Mouse (Mus musculus): ENCODE measurements at regions not wholly inside any gene's neighbourhood (a gene's known extent, or its start where the extent isn't known, plus 50 kb on each side); places are given as distances from the start of the nearest gene placed in this dataset.

GRCm38 (mm10) chr12:27283964-27284363, 58.4 kb downstream of the Sox11 start:
- no peak for ATAC-seq
- no peak overlapping the region for H3K27ac ChIP-seq (ENCODE audit: low read length)
- no peak overlapping the region for H3K4me3 ChIP-seq (replicated peaks; ENCODE audit: low read length)
- no peaks in the 10 kb centered on the region for H3K27me3 ChIP-seq (replicated peaks; ENCODE audit: control insufficient read depth, insufficient read depth, low read length)
- WGBS: 69% methylated on average over 5 of the region's 6 CpGs
- no peaks in the 10 kb centered on the region for H3K9me3 ChIP-seq (ENCODE audit: control insufficient read depth, low read length)
- H3K9ac ChIP-seq (replicated peaks; ENCODE audit: low read depth, low read length): no peak overlapping the region
- no peak overlapping the region for H3K4me2 ChIP-seq (ENCODE audit: low read length)
- H3K36me3 ChIP-seq (ENCODE audit: control insufficient read depth, insufficient read depth): no peaks in the 10 kb centered on the region
- H3K4me1 ChIP-seq (replicated peaks; ENCODE audit: control insufficient read depth, insufficient read depth, low read length): no peaks in the 10 kb centered on the region

GRCm38 (mm10) chr12:27261965-27262364, 80.4 kb downstream of the Sox11 start:
- Histone ChIP-seq H3K9ac (replicated peaks; ENCODE audit: low read depth, low read length) (no peak overlapping the region), H3K27me3 (replicated peaks; ENCODE audit: control insufficient read depth, insufficient read depth, low read length) (no peaks in the 10 kb centered on the region), H3K4me1 (replicated peaks; ENCODE audit: control insufficient read depth, insufficient read depth, low read length) (no peaks in the 10 kb centered on the region), H3K36me3 (ENCODE audit: control insufficient read depth, insufficient read depth) (no peaks in the 10 kb centered on the region), H3K4me2 (ENCODE audit: low read length) (no peak overlapping the region), H3K4me3 (replicated peaks; ENCODE audit: low read length) (no peak overlapping the region), H3K9me3 (ENCODE audit: control insufficient read depth, low read length) (no peaks in the 10 kb centered on the region), H3K27ac (ENCODE audit: low read length) (no peak overlapping the region)
- ATAC-seq: no peak

- peaks cover 12% of the 10 kb centered on the region for H3K4me1 ChIP-seq (replicated peaks; ENCODE audit: control insufficient read depth, insufficient read depth, low read length)
- 22% methylated on average over 3 of the region's 3 CpGs for WGBS
- ATAC-seq: no peak
- no peaks in the 10 kb centered on the region for H3K9me3 ChIP-seq (ENCODE audit: control insufficient read depth, low read length)
- H3K4me3 ChIP-seq (replicated peaks; ENCODE audit: low read length): no peak overlapping the region
- H3K9ac ChIP-seq (replicated peaks; ENCODE audit: low read depth, low read length): no peak overlapping the region
- H3K27me3 ChIP-seq (replicated peaks; ENCODE audit: control insufficient read depth, insufficient read depth, low read length): no peaks in the 10 kb centered on the region
- H3K27ac ChIP-seq (ENCODE audit: low read length): no peak overlapping the region
- no peak overlapping the region for H3K4me2 ChIP-seq (ENCODE audit: low read length)
- no peaks in the 10 kb centered on the region for H3K36me3 ChIP-seq (ENCODE audit: control insufficient read depth, insufficient read depth)
Observed at GRCm38 (mm10) chr12:27254125-27254524, 88.2 kb downstream of the Sox11 start.

GRCm38 (mm10) chr12:27251521-27251920, 90.9 kb downstream of the Sox11 start:
- Histone ChIP-seq H3K27ac (ENCODE audit: low read length) (no peak overlapping the region), H3K27me3 (replicated peaks; ENCODE audit: control insufficient read depth, insufficient read depth, low read length) (no peaks in the 10 kb centered on the region), H3K9ac (replicated peaks; ENCODE audit: low read depth, low read length) (no peak overlapping the region), H3K9me3 (ENCODE audit: control insufficient read depth, low read length) (no peaks in the 10 kb centered on the region), H3K36me3 (ENCODE audit: control insufficient read depth, insufficient read depth) (no peaks in the 10 kb centered on the region), H3K4me3 (replicated peaks; ENCODE audit: low read length) (no peak overlapping the region), H3K4me2 (ENCODE audit: low read length) (no peak overlapping the region), H3K4me1 (replicated peaks; ENCODE audit: control insufficient read depth, insufficient read depth, low read length) (peaks cover 29% of the 10 kb centered on the region)
- 65% methylated on average over 5 of the region's 5 CpGs for WGBS
- no peak for ATAC-seq

GRCm38 (mm10) chr12:27248545-27248855, 93.9 kb downstream of the Sox11 start:
- Histone ChIP-seq H3K9me3 (ENCODE audit: control insufficient read depth, low read length) (no peaks in the 10 kb centered on the region), H3K27ac (ENCODE audit: low read length) (peak overlapping the region; percentile 88), H3K27me3 (replicated peaks; ENCODE audit: control insufficient read depth, insufficient read depth, low read length) (no peaks in the 10 kb centered on the region), H3K4me1 (replicated peaks; ENCODE audit: control insufficient read depth, insufficient read depth, low read length) (peaks cover 20% of the 10 kb centered on the region), H3K36me3 (ENCODE audit: control insufficient read depth, insufficient read depth) (no peaks in the 10 kb centered on the region), H3K9ac (replicated peaks; ENCODE audit: low read depth, low read length) (no peak overlapping the region), H3K4me3 (replicated peaks; ENCODE audit: low read length) (no peak overlapping the region), H3K4me2 (ENCODE audit: low read length) (peak overlapping the region; percentile 3; the same call in 1 of the 2 replicates)
- ATAC-seq: peak; percentile 80
- 19% methylated on average over 3 of the region's 3 CpGs for WGBS

GRCm38 (mm10) chr12:27247756-27248544, 94.4 kb downstream of the Sox11 start:
- 29% methylated on average over 10 of the region's 10 CpGs for WGBS
- peak; percentile 84 for ATAC-seq

GRCm38 (mm10) chr12:27235748-27236147, 106.6 kb downstream of the Sox11 start:
- H3K27me3 ChIP-seq (replicated peaks; ENCODE audit: control insufficient read depth, insufficient read depth, low read length): no peaks in the 10 kb centered on the region
- H3K4me2 ChIP-seq (ENCODE audit: low read length): no peak overlapping the region
- no peak overlapping the region for H3K9ac ChIP-seq (replicated peaks; ENCODE audit: low read depth, low read length)
- no peaks in the 10 kb centered on the region for H3K9me3 ChIP-seq (ENCODE audit: control insufficient read depth, low read length)
- no peak for ATAC-seq
- H3K27ac ChIP-seq (ENCODE audit: low read length): no peak overlapping the region
- H3K36me3 ChIP-seq (ENCODE audit: control insufficient read depth, insufficient read depth): no peaks in the 10 kb centered on the region
- no peaks in the 10 kb centered on the region for H3K4me1 ChIP-seq (replicated peaks; ENCODE audit: control insufficient read depth, insufficient read depth, low read length)
- no peak overlapping the region for H3K4me3 ChIP-seq (replicated peaks; ENCODE audit: low read length)
- 66% methylated on average over 1 of the region's 1 CpGs for WGBS

More at GRCm38 (mm10) chr12:27247756-27248544, 94.4 kb downstream of the Sox11 start:
- Histone ChIP-seq H3K4me2 (ENCODE audit: low read length) (peak overlapping the region; percentile 3; the same call in 1 of the 2 replicates), H3K4me1 (replicated peaks; ENCODE audit: control insufficient read depth, insufficient read depth, low read length) (peaks cover 20% of the 10 kb centered on the region), H3K27me3 (replicated peaks; ENCODE audit: control insufficient read depth, insufficient read depth, low read length) (no peaks in the 10 kb centered on the region), H3K4me3 (replicated peaks; ENCODE audit: low read length) (no peak overlapping the region), H3K36me3 (ENCODE audit: control insufficient read depth, insufficient read depth) (no peaks in the 10 kb centered on the region), H3K9ac (replicated peaks; ENCODE audit: low read depth, low read length) (no peak overlapping the region), H3K27ac (ENCODE audit: low read length) (peak overlapping the region; percentile 88), H3K9me3 (ENCODE audit: control insufficient read depth, low read length) (no peaks in the 10 kb centered on the region)

- 89% methylated on average over 3 of the region's 3 CpGs for WGBS
- ATAC-seq: no peak
- Histone ChIP-seq H3K9me3 (ENCODE audit: control insufficient read depth, low read length) (no peaks in the 10 kb centered on the region), H3K4me3 (replicated peaks; ENCODE audit: low read length) (no peak overlapping the region), H3K4me2 (ENCODE audit: low read length) (no peak overlapping the region), H3K9ac (replicated peaks; ENCODE audit: low read depth, low read length) (no peak overlapping the region), H3K27ac (ENCODE audit: low read length) (no peak overlapping the region), H3K4me1 (replicated peaks; ENCODE audit: control insufficient read depth, insufficient read depth, low read length) (no peaks in the 10 kb centered on the region), H3K36me3 (ENCODE audit: control insufficient read depth, insufficient read depth) (no peaks in the 10 kb centered on the region), H3K27me3 (replicated peaks; ENCODE audit: control insufficient read depth, insufficient read depth, low read length) (no peaks in the 10 kb centered on the region)
Observed at GRCm38 (mm10) chr12:27221541-27221940, 120.8 kb downstream of the Sox11 start.

- no peaks in the 10 kb centered on the region for H3K36me3 ChIP-seq (ENCODE audit: control insufficient read depth, insufficient read depth)
- ATAC-seq: no peak
Observed at GRCm38 (mm10) chr12:27201191-27201590, 141.2 kb downstream of the Sox11 start.

GRCm38 (mm10) chr12:27194001-27194400, 148.4 kb downstream of the Sox11 start:
- no peaks in the 10 kb centered on the region for H3K36me3 ChIP-seq (ENCODE audit: control insufficient read depth, insufficient read depth)
- H3K27me3 ChIP-seq (replicated peaks; ENCODE audit: control insufficient read depth, insufficient read depth, low read length): no peaks in the 10 kb centered on the region
- no peak overlapping the region for H3K4me2 ChIP-seq (ENCODE audit: low read length)
- H3K4me1 ChIP-seq (replicated peaks; ENCODE audit: control insufficient read depth, insufficient read depth, low read length): no peaks in the 10 kb centered on the region
- no peak overlapping the region for H3K27ac ChIP-seq (ENCODE audit: low read length)
- H3K9me3 ChIP-seq (ENCODE audit: control insufficient read depth, low read length): no peaks in the 10 kb centered on the region
- H3K9ac ChIP-seq (replicated peaks; ENCODE audit: low read depth, low read length): no peak overlapping the region
- ATAC-seq: no peak
- H3K4me3 ChIP-seq (replicated peaks; ENCODE audit: low read length): no peak overlapping the region

More at GRCm38 (mm10) chr12:27201191-27201590, 141.2 kb downstream of the Sox11 start:
- Histone ChIP-seq H3K4me1 (replicated peaks; ENCODE audit: control insufficient read depth, insufficient read depth, low read length) (no peaks in the 10 kb centered on the region), H3K4me2 (ENCODE audit: low read length) (no peak overlapping the region), H3K9ac (replicated peaks; ENCODE audit: low read depth, low read length) (no peak overlapping the region), H3K27ac (ENCODE audit: low read length) (no peak overlapping the region), H3K4me3 (replicated peaks; ENCODE audit: low read length) (no peak overlapping the region), H3K27me3 (replicated peaks; ENCODE audit: control insufficient read depth, insufficient read depth, low read length) (no peaks in the 10 kb centered on the region), H3K9me3 (ENCODE audit: control insufficient read depth, low read length) (no peaks in the 10 kb centered on the region)
- 83% methylated on average over 7 of the region's 7 CpGs for WGBS

All from forebrain, embryonic 16.5 days (tissue).